Mouse (Mus musculus): ENCODE results near the gene Dap.

- TF ChIP-seq CTCF (IDR thresholded peaks at IDR 0.05; ENCODE audit: borderline replicate concordance, insufficient read depth, low read length) (no peak), POLR2A (IDR thresholded peaks at IDR 0.05; ENCODE audit: low read depth, low read length) (no peak)
Observed at GRCm38 (mm10) chr15:31225643-31226325, 1.7 kb downstream of the Dap start.

Data from embryonic fibroblast, embryonic 13.5 days (primary cell).